Mouse (Mus musculus): ENCODE measurements at regions not wholly inside any gene's neighbourhood (a gene's known extent, or its start where the extent isn't known, plus 50 kb on each side); places are given as distances from the start of the nearest gene placed in this dataset.

DNA sequence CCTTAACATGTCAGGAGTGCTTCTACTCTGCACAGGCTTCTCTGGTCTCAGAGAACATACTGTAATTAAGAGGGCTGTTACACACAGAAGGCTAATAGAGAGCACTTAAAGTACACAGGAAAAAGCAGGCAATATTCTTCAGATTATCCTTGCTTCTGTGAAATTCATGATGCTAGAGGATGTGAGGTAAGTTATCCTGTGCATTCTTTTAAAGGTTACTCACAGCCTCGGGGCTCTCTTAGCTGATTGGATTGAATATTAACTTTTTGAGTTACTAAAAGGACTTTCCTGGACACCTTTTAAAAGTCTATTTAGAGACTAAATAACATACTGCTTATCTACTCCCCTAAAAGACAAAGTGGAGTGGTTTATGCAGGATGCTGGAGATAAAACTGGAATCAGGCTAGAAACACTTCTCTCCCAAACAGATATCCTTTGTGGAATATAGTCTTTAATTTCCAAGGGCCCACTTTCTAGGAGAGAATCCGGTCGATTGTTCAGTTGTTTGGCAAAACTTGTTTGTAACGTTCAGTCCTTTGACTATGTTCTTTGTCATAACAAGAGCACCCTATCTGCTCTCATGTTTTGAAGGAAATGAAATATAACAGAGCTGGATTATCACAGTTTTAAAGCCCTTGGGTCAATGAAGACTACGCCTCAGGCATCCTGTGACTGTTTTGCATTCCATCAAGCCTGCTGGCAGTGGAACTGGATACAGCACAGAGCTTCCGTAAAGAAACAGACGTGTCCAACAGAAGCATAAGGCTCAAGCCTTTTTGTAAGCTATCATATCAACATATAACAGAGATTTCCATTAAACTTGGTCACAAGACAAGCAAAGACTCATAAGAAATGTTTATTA, 537.5 kb upstream of the Map3k7 start:
- H3K4me1 ChIP-seq (ENCODE audit: control insufficient read depth, insufficient read depth, low read depth, low read length) = no peaks in the 10 kb centered on the region
- no peaks in the 10 kb centered on the region for H3K27me3 ChIP-seq (replicated peaks; ENCODE audit: control insufficient read depth, insufficient read depth, low read length)
- H3K9me3 ChIP-seq (ENCODE audit: control insufficient read depth, low read length) = no peaks in the 10 kb centered on the region
- H3K4me2 ChIP-seq (ENCODE audit: low read length) = no peak overlapping the region
- no peak overlapping the region for H3K9ac ChIP-seq (ENCODE audit: low read depth, low read length)
- WGBS = 82% methylated on average over 7 of the region's 7 CpGs
- no peaks in the 10 kb centered on the region for H3K36me3 ChIP-seq (ENCODE audit: control insufficient read depth, insufficient read depth, low read length)
- H3K27ac ChIP-seq (ENCODE audit: low read depth, low read length) = no peak overlapping the region
- no peak for ATAC-seq
- H3K4me3 ChIP-seq (ENCODE audit: low read length) = no peak overlapping the region

DNA sequence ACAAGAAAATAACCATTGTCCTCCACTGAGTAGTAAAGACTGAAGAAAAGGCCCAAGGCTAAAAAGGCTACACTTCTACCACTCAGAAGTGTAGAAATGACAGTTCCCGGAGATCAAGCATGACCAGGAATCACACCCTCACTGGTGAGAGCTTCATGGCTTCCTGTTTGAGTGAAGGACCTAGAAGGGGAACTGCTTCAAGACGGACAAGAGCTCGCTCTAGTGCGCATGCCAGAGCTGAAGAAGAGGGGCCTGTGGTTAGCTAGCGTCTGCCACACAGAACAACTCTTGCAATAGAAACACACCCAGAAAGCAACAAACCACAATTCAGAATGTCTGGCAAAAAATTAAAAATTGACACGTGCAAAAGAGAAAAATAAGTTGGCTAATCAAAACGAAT, 530.0 kb upstream of the Map3k7 start:
- no peak for ATAC-seq
- 87% methylated on average over 7 of the region's 7 CpGs for WGBS

DNA sequence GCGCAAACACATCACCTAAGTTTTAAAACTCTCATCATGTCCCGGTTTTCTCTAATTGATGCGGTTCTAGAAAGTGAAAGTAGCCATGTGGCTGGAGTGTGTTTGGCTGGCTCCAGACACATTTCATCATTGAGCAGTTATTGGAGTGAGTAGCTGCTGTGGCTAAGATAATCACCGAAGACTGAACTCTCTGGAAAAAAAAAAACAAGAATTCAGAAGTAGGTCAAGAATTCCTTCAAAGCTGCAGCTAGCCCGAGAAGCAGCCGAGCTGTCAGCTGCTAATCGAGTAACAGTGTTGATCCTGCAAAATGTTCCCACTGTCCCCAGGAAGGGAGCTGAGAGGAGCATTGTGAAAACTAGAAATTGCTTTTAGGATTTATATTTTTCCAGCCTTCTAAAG, 509.0 kb upstream of the Map3k7 start:
- 66% methylated on average over 7 of the region's 7 CpGs for WGBS
- ATAC-seq = no peak
- H3K4me2 ChIP-seq (ENCODE audit: low read length) = no peak overlapping the region
- no peaks in the 10 kb centered on the region for H3K9me3 ChIP-seq (ENCODE audit: control insufficient read depth, low read length)
- H3K4me3 ChIP-seq (ENCODE audit: low read length) = no peak overlapping the region
- H3K27me3 ChIP-seq (replicated peaks; ENCODE audit: control insufficient read depth, insufficient read depth, low read length) = no peaks in the 10 kb centered on the region
- no peaks in the 10 kb centered on the region for H3K4me1 ChIP-seq (ENCODE audit: control insufficient read depth, insufficient read depth, low read depth, low read length)
- no peak overlapping the region for H3K9ac ChIP-seq (ENCODE audit: low read depth, low read length)
- no peaks in the 10 kb centered on the region for H3K36me3 ChIP-seq (ENCODE audit: control insufficient read depth, insufficient read depth, low read length)
- H3K27ac ChIP-seq (ENCODE audit: low read depth, low read length) = no peak overlapping the region

More for the DNA sequence above, 530.0 kb upstream of the Map3k7 start:
- H3K9me3 ChIP-seq (ENCODE audit: control insufficient read depth, low read length) = no peaks in the 10 kb centered on the region
- no peak overlapping the region for H3K27ac ChIP-seq (ENCODE audit: low read depth, low read length)
- no peaks in the 10 kb centered on the region for H3K36me3 ChIP-seq (ENCODE audit: control insufficient read depth, insufficient read depth, low read length)
- no peak overlapping the region for H3K4me3 ChIP-seq (ENCODE audit: low read length)
- no peaks in the 10 kb centered on the region for H3K4me1 ChIP-seq (ENCODE audit: control insufficient read depth, insufficient read depth, low read depth, low read length)
- H3K27me3 ChIP-seq (replicated peaks; ENCODE audit: control insufficient read depth, insufficient read depth, low read length) = no peaks in the 10 kb centered on the region
- no peak overlapping the region for H3K4me2 ChIP-seq (ENCODE audit: low read length)
- H3K9ac ChIP-seq (ENCODE audit: low read depth, low read length) = no peak overlapping the region

DNA sequence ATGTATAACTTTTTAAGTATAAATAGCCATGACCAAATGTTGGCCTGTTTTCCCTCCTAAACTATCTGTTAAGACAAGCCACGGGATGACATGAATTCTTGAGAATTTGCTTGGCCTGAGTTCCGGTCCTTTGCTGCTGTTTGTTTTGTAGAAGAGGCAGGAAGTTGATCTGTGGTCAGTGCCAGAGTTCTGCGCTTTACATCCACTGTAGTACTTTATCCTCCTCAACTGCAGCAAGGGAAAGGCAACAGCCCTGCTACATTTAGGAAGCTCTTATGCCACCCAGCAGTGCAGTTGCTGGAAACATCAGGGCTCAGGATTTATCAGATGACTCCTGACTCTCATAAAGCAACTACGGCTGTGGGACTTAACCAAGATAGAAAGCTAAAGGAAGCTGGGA, 508.4 kb upstream of the Map3k7 start:
- no peaks in the 10 kb centered on the region for H3K4me1 ChIP-seq (ENCODE audit: control insufficient read depth, insufficient read depth, low read depth, low read length)
- H3K4me3 ChIP-seq (ENCODE audit: low read length) = no peak overlapping the region
- H3K36me3 ChIP-seq (ENCODE audit: control insufficient read depth, insufficient read depth, low read length) = no peaks in the 10 kb centered on the region
- H3K9me3 ChIP-seq (ENCODE audit: control insufficient read depth, low read length) = no peaks in the 10 kb centered on the region
- 81% methylated on average over 4 of the region's 4 CpGs for WGBS
- H3K27me3 ChIP-seq (replicated peaks; ENCODE audit: control insufficient read depth, insufficient read depth, low read length) = no peaks in the 10 kb centered on the region
- H3K4me2 ChIP-seq (ENCODE audit: low read length) = no peak overlapping the region
- no peak overlapping the region for H3K27ac ChIP-seq (ENCODE audit: low read depth, low read length)
- no peak overlapping the region for H3K9ac ChIP-seq (ENCODE audit: low read depth, low read length)
- ATAC-seq = no peak

DNA sequence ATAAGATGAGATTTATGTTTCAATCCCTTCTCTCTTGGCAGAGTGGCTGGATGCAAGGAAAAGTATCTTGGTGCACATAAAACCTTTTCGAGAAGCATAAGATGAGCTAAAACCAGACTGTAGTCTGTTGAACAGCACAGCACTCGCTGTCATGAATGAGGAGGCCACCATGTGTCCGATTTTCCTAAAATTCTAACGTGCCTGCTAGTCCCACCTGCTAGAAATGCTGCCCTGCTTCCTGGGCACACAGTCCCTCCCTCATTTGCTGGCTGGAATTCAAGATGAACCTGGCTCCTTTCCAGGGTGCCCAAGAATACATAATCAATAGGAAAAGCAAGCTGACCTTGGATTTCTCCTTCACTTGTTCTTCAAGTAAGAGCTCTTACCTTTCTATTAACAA, 501.4 kb upstream of the Map3k7 start:
- Histone ChIP-seq H3K9me3 (ENCODE audit: control insufficient read depth, low read length) (no peaks in the 10 kb centered on the region), H3K27ac (ENCODE audit: low read depth, low read length) (no peak overlapping the region), H3K36me3 (ENCODE audit: control insufficient read depth, insufficient read depth, low read length) (no peaks in the 10 kb centered on the region), H3K4me2 (ENCODE audit: low read length) (no peak overlapping the region), H3K4me3 (ENCODE audit: low read length) (no peak overlapping the region), H3K4me1 (ENCODE audit: control insufficient read depth, insufficient read depth, low read depth, low read length) (no peaks in the 10 kb centered on the region), H3K9ac (ENCODE audit: low read depth, low read length) (no peak overlapping the region), H3K27me3 (replicated peaks; ENCODE audit: control insufficient read depth, insufficient read depth, low read length) (no peaks in the 10 kb centered on the region)
- no peak for ATAC-seq
- 65% methylated on average over 4 of the region's 4 CpGs for WGBS

DNA sequence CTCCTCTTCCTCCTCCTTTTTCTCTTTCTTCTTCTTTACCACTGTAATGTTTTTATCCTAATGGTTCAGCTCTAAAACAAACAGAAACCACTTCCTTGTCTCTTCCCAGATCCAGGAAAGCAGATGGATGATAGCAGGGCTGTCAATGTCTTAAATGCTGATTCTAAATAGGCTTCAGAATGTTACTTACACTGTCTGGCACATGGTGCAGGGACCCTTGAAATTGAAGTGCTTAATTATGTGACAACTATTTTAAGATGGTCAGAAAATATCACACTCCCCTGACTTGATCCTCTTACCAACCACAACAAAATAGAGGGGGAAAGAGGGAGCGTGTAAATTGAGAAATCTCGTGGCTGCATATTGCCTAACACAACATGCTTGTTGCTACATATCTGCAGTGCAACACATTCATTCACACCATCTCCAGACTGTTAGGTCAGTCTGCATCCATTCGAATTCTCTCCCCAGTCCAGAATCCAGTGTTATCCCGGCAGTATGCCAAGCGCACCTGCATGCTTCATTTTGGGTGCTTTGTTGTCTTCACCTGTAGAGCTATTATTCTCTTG, 500.7 kb upstream of the Map3k7 start:
- Histone ChIP-seq H3K36me3 (ENCODE audit: control insufficient read depth, insufficient read depth, low read length) (no peaks in the 10 kb centered on the region), H3K9me3 (ENCODE audit: control insufficient read depth, low read length) (no peaks in the 10 kb centered on the region), H3K9ac (ENCODE audit: low read depth, low read length) (no peak overlapping the region), H3K4me2 (ENCODE audit: low read length) (no peak overlapping the region), H3K27me3 (replicated peaks; ENCODE audit: control insufficient read depth, insufficient read depth, low read length) (no peaks in the 10 kb centered on the region), H3K4me1 (ENCODE audit: control insufficient read depth, insufficient read depth, low read depth, low read length) (no peaks in the 10 kb centered on the region), H3K27ac (ENCODE audit: low read depth, low read length) (no peak overlapping the region), H3K4me3 (ENCODE audit: low read length) (no peak overlapping the region)
- no peak for ATAC-seq
- 93% methylated on average over 5 of the region's 5 CpGs for WGBS

DNA sequence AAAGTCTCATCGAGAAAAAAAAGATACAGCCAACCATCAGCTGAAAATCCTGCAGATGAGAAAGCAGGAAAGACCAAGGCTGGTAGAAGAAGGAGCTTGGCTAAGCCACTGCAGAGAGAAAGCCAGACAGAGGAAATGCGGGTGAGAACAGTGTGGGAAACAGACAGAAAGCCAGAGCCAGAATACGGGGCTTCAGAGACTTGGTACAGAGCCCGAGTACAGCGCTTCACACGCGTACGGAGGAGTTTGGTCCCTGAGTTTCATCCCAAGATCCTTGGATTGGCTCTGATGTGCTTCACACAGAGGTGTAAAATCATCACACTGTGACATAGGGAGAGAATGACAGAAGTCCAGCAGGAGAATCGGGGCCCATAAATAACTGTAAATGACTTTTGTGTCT, 495.6 kb upstream of the Map3k7 start:
- no peak overlapping the region for H3K4me3 ChIP-seq (ENCODE audit: low read length)

DNA sequence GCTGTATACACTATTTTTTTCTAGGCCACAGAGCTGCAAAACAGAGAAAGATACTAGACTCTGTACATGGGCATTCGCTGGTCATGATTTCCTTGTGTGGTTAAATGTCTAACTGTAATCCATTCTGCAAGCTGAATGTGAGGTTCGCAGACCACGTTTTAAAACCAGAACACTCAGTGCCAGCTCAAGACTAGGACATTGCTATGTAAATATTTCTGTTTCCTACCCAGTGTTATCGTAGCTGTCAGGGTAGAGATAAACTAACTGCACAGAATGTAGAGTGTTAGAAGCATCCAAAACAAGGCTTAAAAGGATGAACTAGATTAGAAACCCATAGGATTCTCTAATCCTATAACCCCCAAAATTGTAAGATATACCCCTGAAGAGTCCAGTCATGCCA, 494.1 kb upstream of the Map3k7 start:
- Histone ChIP-seq H3K4me2 (ENCODE audit: low read length) (no peak overlapping the region), H3K9me3 (ENCODE audit: control insufficient read depth, low read length) (no peaks in the 10 kb centered on the region), H3K4me3 (ENCODE audit: low read length) (no peak overlapping the region), H3K27me3 (replicated peaks; ENCODE audit: control insufficient read depth, insufficient read depth, low read length) (no peaks in the 10 kb centered on the region), H3K9ac (ENCODE audit: low read depth, low read length) (no peak overlapping the region), H3K36me3 (ENCODE audit: control insufficient read depth, insufficient read depth, low read length) (no peaks in the 10 kb centered on the region), H3K27ac (ENCODE audit: low read depth, low read length) (no peak overlapping the region), H3K4me1 (ENCODE audit: control insufficient read depth, insufficient read depth, low read depth, low read length) (no peaks in the 10 kb centered on the region)
- no peak for ATAC-seq
- 76% methylated on average over 4 of the region's 4 CpGs for WGBS

More for the DNA sequence above, 495.6 kb upstream of the Map3k7 start:
- H3K27ac ChIP-seq (ENCODE audit: low read depth, low read length) = no peak overlapping the region
- no peaks in the 10 kb centered on the region for H3K9me3 ChIP-seq (ENCODE audit: control insufficient read depth, low read length)
- 0 out of 2 replicates have a peak, but pooled peaks have one; percentile 30 for ATAC-seq
- no peaks in the 10 kb centered on the region for H3K36me3 ChIP-seq (ENCODE audit: control insufficient read depth, insufficient read depth, low read length)
- peak overlapping the region; percentile 26; the same call in 1 of the 2 replicates for H3K4me2 ChIP-seq (ENCODE audit: low read length)
- H3K4me1 ChIP-seq (ENCODE audit: control insufficient read depth, insufficient read depth, low read depth, low read length) = no peaks in the 10 kb centered on the region
- 67% methylated on average over 9 of the region's 9 CpGs for WGBS
- no peak overlapping the region for H3K9ac ChIP-seq (ENCODE audit: low read depth, low read length)
- H3K27me3 ChIP-seq (replicated peaks; ENCODE audit: control insufficient read depth, insufficient read depth, low read length) = no peaks in the 10 kb centered on the region

DNA sequence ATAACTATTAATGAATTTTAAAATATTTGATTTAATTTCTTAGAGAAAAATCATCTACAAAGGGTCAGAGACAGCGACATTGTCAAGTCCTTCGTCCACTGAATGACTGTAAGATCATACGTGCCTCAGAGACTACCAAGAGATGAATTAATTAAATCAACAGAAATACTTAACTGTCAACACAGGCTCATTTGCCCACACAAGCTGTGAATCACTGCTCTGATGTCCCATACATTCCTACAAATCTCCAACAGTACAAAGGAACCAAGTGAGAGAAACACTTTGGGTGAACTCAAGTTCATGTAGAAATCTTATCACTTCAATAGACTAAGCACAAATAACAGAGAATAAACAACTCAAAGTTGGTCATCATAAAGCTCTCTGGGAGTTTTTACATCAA, 471.4 kb upstream of the Map3k7 start:
- H3K9me3 ChIP-seq (ENCODE audit: control insufficient read depth, low read length) = no peaks in the 10 kb centered on the region
- no peak overlapping the region for H3K4me2 ChIP-seq (ENCODE audit: low read length)
- no peaks in the 10 kb centered on the region for H3K27me3 ChIP-seq (replicated peaks; ENCODE audit: control insufficient read depth, insufficient read depth, low read length)
- no peaks in the 10 kb centered on the region for H3K36me3 ChIP-seq (ENCODE audit: control insufficient read depth, insufficient read depth, low read length)
- no peak overlapping the region for H3K9ac ChIP-seq (ENCODE audit: low read depth, low read length)
- WGBS = 62% methylated on average over 3 of the region's 3 CpGs
- H3K4me1 ChIP-seq (ENCODE audit: control insufficient read depth, insufficient read depth, low read depth, low read length) = no peaks in the 10 kb centered on the region
- H3K4me3 ChIP-seq (ENCODE audit: low read length) = no peak overlapping the region
- no peak for ATAC-seq
- no peak overlapping the region for H3K27ac ChIP-seq (ENCODE audit: low read depth, low read length)
